Mouse (Mus musculus): Measurements from ENCODE around the gene Limch1. TPM values are rescaled to one million over a fixed set of nuclear protein-coding genes. Genes with fewer than 3 reads are reported as not detected.

Gene Limch1
- polyA plus RNA-seq, 1 experiment from 2014 or later, result 37.5 TPM

- Histone ChIP-seq H3K36me3 (ENCODE audit: insufficient read depth, low read length) (no peaks in the 10 kb centered on the region), H3K27me3 (ENCODE audit: insufficient read depth, low read length) (no peaks in the 10 kb centered on the region), H3K27ac (ENCODE audit: low read length) (no peak overlapping the region), H3K4me1 (ENCODE audit: insufficient read depth, low read length) (no peaks in the 10 kb centered on the region), H3K4me2 (replicated peaks; ENCODE audit: low read depth, low read length) (no peak overlapping the region), H3K9ac (replicated peaks; ENCODE audit: low read length) (no peak overlapping the region), H3K4me3 (ENCODE audit: low read length) (no peak overlapping the region), H3K9me3 (ENCODE audit: low read length) (no peaks in the 10 kb centered on the region)
- 97% methylated on average over 2 of the region's 2 CpGs for WGBS
- ATAC-seq (ENCODE audit: low FRiP score, low TSS enrichment), result no peak
These were observed 96.3 kb downstream of the Limch1 start for GRCm38 (mm10) chr5:66841971-66842370.

GRCm38 (mm10) chr5:66842776-66843175 is 97.1 kb downstream of the Limch1 start:
- peaks cover 4% of the 10 kb centered on the region; the same call in 1 of the 2 replicates for H3K4me1 ChIP-seq (ENCODE audit: insufficient read depth, low read length)
- H3K36me3 ChIP-seq (ENCODE audit: insufficient read depth, low read length), result no peaks in the 10 kb centered on the region
- H3K4me3 ChIP-seq (ENCODE audit: low read length), result no peak overlapping the region
- no peak overlapping the region for H3K9ac ChIP-seq (replicated peaks; ENCODE audit: low read length)
- H3K27me3 ChIP-seq (ENCODE audit: insufficient read depth, low read length), result no peaks in the 10 kb centered on the region
- ATAC-seq (ENCODE audit: low FRiP score, low TSS enrichment), result no peak
- H3K4me2 ChIP-seq (replicated peaks; ENCODE audit: low read depth, low read length), result no peak overlapping the region
- no peaks in the 10 kb centered on the region for H3K9me3 ChIP-seq (ENCODE audit: low read length)
- 89% methylated on average over 5 of the region's 5 CpGs for WGBS
- no peak overlapping the region for H3K27ac ChIP-seq (ENCODE audit: low read length)

GRCm38 (mm10) chr5:66848136-66848535 is 102.5 kb downstream of the Limch1 start:
- Histone ChIP-seq H3K4me1 (ENCODE audit: insufficient read depth, low read length) (peaks cover 17% of the 10 kb centered on the region), H3K9me3 (ENCODE audit: low read length) (no peaks in the 10 kb centered on the region), H3K36me3 (ENCODE audit: insufficient read depth, low read length) (no peaks in the 10 kb centered on the region), H3K4me3 (ENCODE audit: low read length) (no peak overlapping the region), H3K9ac (replicated peaks; ENCODE audit: low read length) (no peak overlapping the region), H3K4me2 (replicated peaks; ENCODE audit: low read depth, low read length) (no peak overlapping the region), H3K27me3 (ENCODE audit: insufficient read depth, low read length) (no peaks in the 10 kb centered on the region), H3K27ac (ENCODE audit: low read length) (no peak overlapping the region)
- no peak for ATAC-seq (ENCODE audit: low FRiP score, low TSS enrichment)
- WGBS, result 34% methylated on average over 7 of the region's 7 CpGs

- H3K4me3 ChIP-seq (ENCODE audit: low read length), result no peak overlapping the region
- H3K36me3 ChIP-seq (ENCODE audit: insufficient read depth, low read length), result no peaks in the 10 kb centered on the region
- no peak for ATAC-seq (ENCODE audit: low FRiP score, low TSS enrichment)
- H3K4me2 ChIP-seq (replicated peaks; ENCODE audit: low read depth, low read length), result no peak overlapping the region
- H3K4me1 ChIP-seq (ENCODE audit: insufficient read depth, low read length), result peaks cover 17% of the 10 kb centered on the region
- no peak overlapping the region for H3K9ac ChIP-seq (replicated peaks; ENCODE audit: low read length)
- WGBS, result 70% methylated on average over 4 of the region's 4 CpGs
- H3K27me3 ChIP-seq (ENCODE audit: insufficient read depth, low read length), result no peaks in the 10 kb centered on the region
- no peaks in the 10 kb centered on the region for H3K9me3 ChIP-seq (ENCODE audit: low read length)
- H3K27ac ChIP-seq (ENCODE audit: low read length), result no peak overlapping the region
These were observed 103.5 kb downstream of the Limch1 start for GRCm38 (mm10) chr5:66849148-66849547.

- 83% methylated on average over 11 of the region's 11 CpGs for WGBS
- Histone ChIP-seq H3K9me3 (ENCODE audit: low read length) (no peaks in the 10 kb centered on the region), H3K27ac (ENCODE audit: low read length) (no peak overlapping the region), H3K9ac (replicated peaks; ENCODE audit: low read length) (no peak overlapping the region), H3K4me1 (ENCODE audit: insufficient read depth, low read length) (peaks cover 24% of the 10 kb centered on the region), H3K4me2 (replicated peaks; ENCODE audit: low read depth, low read length) (no peak overlapping the region), H3K36me3 (ENCODE audit: insufficient read depth, low read length) (no peaks in the 10 kb centered on the region), H3K27me3 (ENCODE audit: insufficient read depth, low read length) (no peaks in the 10 kb centered on the region), H3K4me3 (ENCODE audit: low read length) (no peak overlapping the region)
- no peak for ATAC-seq (ENCODE audit: low FRiP score, low TSS enrichment)
These were observed 105.2 kb downstream of the Limch1 start for GRCm38 (mm10) chr5:66850721-66851251.

GRCm38 (mm10) chr5:66851708-66852107 is 106.1 kb downstream of the Limch1 start:
- 80% methylated on average over 5 of the region's 5 CpGs for WGBS
- H3K27me3 ChIP-seq (ENCODE audit: insufficient read depth, low read length), result no peaks in the 10 kb centered on the region
- H3K27ac ChIP-seq (ENCODE audit: low read length), result no peak overlapping the region
- peaks cover 24% of the 10 kb centered on the region for H3K4me1 ChIP-seq (ENCODE audit: insufficient read depth, low read length)
- H3K4me3 ChIP-seq (ENCODE audit: low read length), result no peak overlapping the region
- no peak overlapping the region for H3K4me2 ChIP-seq (replicated peaks; ENCODE audit: low read depth, low read length)
- no peaks in the 10 kb centered on the region for H3K9me3 ChIP-seq (ENCODE audit: low read length)
- no peak for ATAC-seq (ENCODE audit: low FRiP score, low TSS enrichment)
- no peaks in the 10 kb centered on the region for H3K36me3 ChIP-seq (ENCODE audit: insufficient read depth, low read length)
- no peak overlapping the region for H3K9ac ChIP-seq (replicated peaks; ENCODE audit: low read length)

- ATAC-seq (ENCODE audit: low FRiP score, low TSS enrichment), result no peak
- no peak overlapping the region for H3K4me2 ChIP-seq (replicated peaks; ENCODE audit: low read depth, low read length)
- H3K27me3 ChIP-seq (ENCODE audit: insufficient read depth, low read length), result no peaks in the 10 kb centered on the region
- H3K27ac ChIP-seq (ENCODE audit: low read length), result no peak overlapping the region
- H3K4me3 ChIP-seq (ENCODE audit: low read length), result no peak overlapping the region
- no peaks in the 10 kb centered on the region for H3K36me3 ChIP-seq (ENCODE audit: insufficient read depth, low read length)
- no peaks in the 10 kb centered on the region for H3K9me3 ChIP-seq (ENCODE audit: low read length)
- 90% methylated on average over 5 of the region's 5 CpGs for WGBS
- peaks cover 7% of the 10 kb centered on the region for H3K4me1 ChIP-seq (ENCODE audit: insufficient read depth, low read length)
- H3K9ac ChIP-seq (replicated peaks; ENCODE audit: low read length), result no peak overlapping the region
These were observed 108.6 kb downstream of the Limch1 start for GRCm38 (mm10) chr5:66854263-66854662.

GRCm38 (mm10) chr5:66855358-66856107 is 109.9 kb downstream of the Limch1 start:
- WGBS, result 59% methylated on average over 11 of the region's 11 CpGs
- Histone ChIP-seq H3K27ac (ENCODE audit: low read length) (no peak overlapping the region), H3K9me3 (ENCODE audit: low read length) (no peaks in the 10 kb centered on the region)

GRCm38 (mm10) chr5:66859506-66859905 is 113.9 kb downstream of the Limch1 start:
- peaks cover 23% of the 10 kb centered on the region for H3K4me1 ChIP-seq (ENCODE audit: insufficient read depth, low read length)
- no peaks in the 10 kb centered on the region for H3K9me3 ChIP-seq (ENCODE audit: low read length)
- 91% methylated on average over 3 of the region's 3 CpGs for WGBS
- no peak overlapping the region for H3K27ac ChIP-seq (ENCODE audit: low read length)
- no peak for ATAC-seq (ENCODE audit: low FRiP score, low TSS enrichment)
- no peaks in the 10 kb centered on the region for H3K36me3 ChIP-seq (ENCODE audit: insufficient read depth, low read length)
- H3K27me3 ChIP-seq (ENCODE audit: insufficient read depth, low read length), result no peaks in the 10 kb centered on the region
- no peak overlapping the region for H3K4me3 ChIP-seq (ENCODE audit: low read length)
- no peak overlapping the region for H3K4me2 ChIP-seq (replicated peaks; ENCODE audit: low read depth, low read length)
- H3K9ac ChIP-seq (replicated peaks; ENCODE audit: low read length), result no peak overlapping the region

More at GRCm38 (mm10) chr5:66855358-66856107, 109.9 kb downstream of the Limch1 start:
- Histone ChIP-seq H3K36me3 (ENCODE audit: insufficient read depth, low read length) (no peaks in the 10 kb centered on the region), H3K9ac (replicated peaks; ENCODE audit: low read length) (no peak overlapping the region), H3K4me2 (replicated peaks; ENCODE audit: low read depth, low read length) (no peak overlapping the region), H3K4me1 (ENCODE audit: insufficient read depth, low read length) (peaks cover 7% of the 10 kb centered on the region), H3K4me3 (ENCODE audit: low read length) (no peak overlapping the region), H3K27me3 (ENCODE audit: insufficient read depth, low read length) (no peaks in the 10 kb centered on the region)
- ATAC-seq (ENCODE audit: low FRiP score, low TSS enrichment), result no peak
